Mouse (Mus musculus) hindlimb bud, embryonic 11.5 days (tissue): ENCODE results near the gene Pnpo.

Experiments used
- DNase-seq: peaks from one replicate; pipeline ENCODE4 v3.0.0-alpha.2; 2012; ENCODE audit warnings: low read depth, low spot score; ENCODE audit errors: extremely low spot score

Gene Pnpo

GRCm38 (mm10) chr11:96910003-96910402 is 33.8 kb downstream of the Pnpo start:
- peak; percentile 47 for DNase-seq

- DNase-seq = no peak
These were observed 35.2 kb downstream of the Pnpo start for GRCm38 (mm10) chr11:96908594-96908993.

- DNase-seq = no peak
These were observed 37.2 kb downstream of the Pnpo start for GRCm38 (mm10) chr11:96906431-96907161.

- DNase-seq = no peak
These were observed 40.8 kb downstream of the Pnpo start for GRCm38 (mm10) chr11:96902639-96903635.

GRCm38 (mm10) chr11:96901332-96901731 is 42.5 kb downstream of the Pnpo start:
- no peak for DNase-seq

- DNase-seq = no peak
These were observed 44.1 kb downstream of the Pnpo start for GRCm38 (mm10) chr11:96899449-96900306.

GRCm38 (mm10) chr11:96895886-96896285 is 47.9 kb downstream of the Pnpo start:
- no peak for DNase-seq

GRCm38 (mm10) chr11:96893203-96893842 is 50.5 kb downstream of the Pnpo start:
- no peak for DNase-seq

GRCm38 (mm10) chr11:96891784-96892527 is 51.8 kb downstream of the Pnpo start:
- DNase-seq = no peak
